Mouse (Mus musculus): ENCODE measurements around the gene Rmi2.
"Not testable (repeated sequence)": the region's sequence is repeated elsewhere in the genome, so short reads cannot be mapped to it uniquely, and the experiment has no call there.

Gene Rmi2

DNA sequence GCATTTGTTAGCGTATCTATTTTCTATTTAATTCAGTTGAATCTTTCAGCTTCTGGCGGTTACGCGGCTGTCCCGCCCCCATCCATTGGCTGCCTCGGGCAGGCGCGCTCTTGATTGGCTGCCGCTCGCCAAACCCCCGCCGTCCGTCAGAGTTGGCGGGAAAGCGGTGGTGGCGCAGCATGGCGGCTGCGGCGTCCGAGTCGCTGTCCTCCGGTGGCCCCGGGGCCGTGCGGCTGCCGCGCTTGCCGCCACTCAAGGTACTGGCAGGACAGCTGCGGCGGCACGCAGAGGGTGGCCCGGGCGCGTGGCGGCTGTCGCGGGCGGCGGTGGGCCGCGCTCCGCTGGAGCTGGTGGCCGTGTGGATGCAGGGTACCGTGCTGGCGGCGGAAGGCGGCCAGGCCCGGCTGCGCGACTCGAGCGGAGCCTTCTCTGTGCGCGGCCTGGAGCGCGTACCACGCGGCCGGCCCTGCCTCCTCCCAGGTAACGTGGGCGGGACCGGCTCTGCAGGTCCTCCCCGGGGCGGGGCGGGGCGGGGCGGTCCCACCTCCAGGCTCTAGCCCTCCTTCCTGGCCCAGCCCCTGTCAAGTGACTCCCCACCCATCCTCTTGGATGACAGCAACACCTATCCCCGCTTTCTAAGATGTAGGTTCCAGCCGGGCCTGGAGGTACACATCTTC is at the start of gene Rmi2:
Gene Rmi2 (plus strand): TSS at position 149 of the 677 bp plus-strand sequence.
- peak; percentile 33 for DNase-seq (ENCODE audit: low spot score)

DNA sequence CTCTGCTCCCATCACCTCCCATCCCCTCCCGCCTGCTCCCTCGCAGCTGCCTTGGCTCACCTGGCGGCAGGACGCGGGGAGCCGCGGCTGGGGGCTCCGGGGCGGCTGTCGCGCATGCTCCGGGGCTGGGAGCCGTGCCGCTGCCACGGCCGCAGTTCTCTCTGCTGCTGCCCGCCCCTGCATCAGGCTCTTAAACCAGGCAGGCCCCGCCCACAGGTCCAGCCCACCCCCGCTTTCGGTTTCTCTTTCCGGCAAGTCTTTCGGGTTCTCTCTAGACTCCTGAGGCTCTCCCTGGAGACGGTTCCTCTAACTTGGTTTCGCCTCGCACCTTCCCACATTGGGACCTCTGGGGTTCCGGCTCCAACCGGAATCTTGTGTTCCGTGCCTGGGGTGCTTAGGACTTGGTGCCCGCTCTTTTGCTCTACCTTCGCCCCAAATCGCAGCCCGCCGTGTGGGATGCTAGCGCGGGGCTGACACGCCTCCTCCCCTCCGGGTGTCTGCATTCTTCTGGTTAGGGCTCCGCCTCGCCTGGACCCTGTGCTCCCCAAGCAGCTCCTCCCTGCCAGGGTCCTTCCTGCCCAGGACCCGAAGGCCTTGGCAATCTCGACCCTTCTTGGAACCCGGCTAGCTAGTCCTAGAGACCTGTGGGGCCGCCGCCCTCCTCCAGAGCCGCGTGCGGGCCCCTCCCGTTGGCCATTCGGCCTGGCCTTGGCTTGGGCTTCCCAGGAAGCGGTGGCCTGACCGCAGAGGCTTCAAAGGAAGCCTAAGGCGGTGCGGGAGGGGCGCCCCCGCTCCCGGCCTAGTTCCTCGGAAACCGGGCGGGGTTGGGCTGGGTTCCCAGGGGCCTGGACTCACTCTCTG is 49.3 kb upstream of the Rmi2 start, which contains the start of gene Socs1:
Gene Socs1 (minus strand): TSS at position 166 of the 861 bp plus-strand sequence.
- no peak for DNase-seq (ENCODE audit: low spot score)

DNA sequence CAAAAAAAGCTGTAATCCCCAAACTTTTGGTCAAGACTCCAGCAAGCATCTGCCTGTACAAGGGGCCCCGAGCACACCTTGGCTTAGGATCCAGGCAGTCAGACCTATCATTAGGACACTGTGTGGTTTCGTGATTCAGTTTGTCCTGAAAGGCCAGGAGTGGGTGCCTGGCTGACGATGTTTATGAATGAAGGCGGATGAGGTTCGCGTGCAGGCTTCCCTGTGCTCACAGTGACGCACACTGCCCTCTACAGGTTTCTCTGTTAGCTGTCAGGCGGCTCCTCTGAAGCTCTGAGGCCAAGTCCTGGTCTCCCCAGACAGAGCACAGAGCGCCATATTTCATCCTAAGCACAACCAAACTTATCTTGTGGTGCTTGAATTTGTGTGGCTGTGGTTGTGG is 48.6 kb upstream of the Rmi2 start:
- peak; percentile 61 for DNase-seq (ENCODE audit: low spot score)

DNA sequence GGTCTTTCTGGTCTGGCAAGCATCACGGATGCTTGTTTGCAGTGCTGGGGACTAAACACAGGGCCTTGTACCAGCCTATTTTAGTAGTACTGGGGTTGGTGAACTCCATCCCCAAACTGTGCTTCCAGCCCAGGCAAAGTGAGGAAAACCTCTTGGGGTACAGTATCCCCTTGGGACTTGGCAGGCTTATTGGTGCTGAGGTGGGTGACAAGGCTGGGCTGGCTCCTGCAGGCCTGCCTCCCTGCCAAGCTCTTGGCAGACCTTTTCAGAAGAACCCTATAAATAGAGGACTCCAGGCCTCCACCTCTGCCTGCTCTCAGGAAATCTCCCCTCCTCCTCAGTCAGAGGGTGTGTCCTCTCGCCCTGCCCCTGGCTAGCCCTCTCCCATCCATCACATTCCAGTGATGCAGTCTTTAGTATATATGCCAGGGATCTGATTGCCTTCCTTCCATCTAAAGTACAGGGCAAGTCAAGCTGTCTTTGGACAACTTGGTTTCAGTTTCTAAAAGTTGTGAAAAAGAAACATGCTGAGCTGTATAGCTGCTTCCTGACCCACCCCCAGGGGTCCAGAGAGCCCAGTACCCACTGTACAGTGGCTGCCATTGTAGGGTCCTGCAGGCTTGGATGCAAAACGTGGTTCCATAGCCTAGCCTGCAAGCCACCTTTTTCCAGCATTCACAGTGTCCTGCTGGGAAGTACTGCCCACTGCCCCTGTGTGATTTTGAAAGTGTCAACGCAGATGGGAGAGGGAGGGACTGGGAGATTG is 47.9 kb upstream of the Rmi2 start:
- DNase-seq (ENCODE audit: low spot score) = no peak

DNA sequence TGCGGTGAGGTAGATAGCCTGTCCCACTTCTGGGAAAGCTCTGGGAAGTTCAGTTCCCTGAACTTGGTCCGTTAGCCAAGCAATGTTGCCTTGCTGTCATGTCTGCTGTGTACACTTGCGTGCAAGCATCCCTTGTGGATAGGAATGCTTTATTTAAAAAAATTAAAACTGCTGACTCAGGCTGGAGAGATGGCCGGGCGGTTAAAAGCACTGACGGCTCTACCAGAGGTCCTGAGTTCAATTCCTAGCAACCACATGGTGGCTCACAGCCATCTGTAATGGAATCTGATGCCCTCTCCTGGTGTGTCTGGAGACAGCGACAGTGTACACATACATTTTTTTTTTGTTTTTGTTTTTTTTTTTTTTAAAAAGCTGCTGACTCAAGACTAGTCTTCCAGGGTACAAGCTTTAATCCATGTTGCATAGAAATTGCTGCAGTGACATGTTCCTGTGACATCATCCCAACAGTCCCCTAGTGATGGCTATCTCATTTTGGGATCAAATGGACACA is 47.3 kb upstream of the Rmi2 start:
- DNase-seq (ENCODE audit: low spot score) = no peak

DNA sequence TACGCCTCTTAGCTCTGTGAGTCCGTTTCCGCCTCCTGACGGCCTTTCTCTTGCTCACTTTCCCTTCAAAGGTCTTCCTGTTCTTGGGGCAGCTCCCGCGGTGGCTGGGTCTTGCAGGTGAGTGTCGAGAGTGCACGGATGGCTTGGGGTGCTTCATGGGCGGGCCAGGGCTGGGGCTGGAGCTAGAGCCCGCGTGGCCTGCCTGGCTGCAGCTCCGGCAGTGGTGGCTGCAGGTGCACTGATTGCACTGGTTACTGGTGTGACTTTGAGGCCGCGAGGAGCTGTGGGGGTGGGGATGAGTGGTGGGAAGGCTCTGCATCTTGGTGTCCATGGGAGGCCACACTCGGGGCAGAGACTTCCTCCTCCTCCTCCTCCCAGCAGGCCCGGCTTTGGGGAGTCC is 46.6 kb upstream of the Rmi2 start, which contains the start of gene Tnp2:
Gene Tnp2 (minus strand): TSS at position 390 of the 400 bp plus-strand sequence.
- no peak for DNase-seq (ENCODE audit: low spot score)

DNA sequence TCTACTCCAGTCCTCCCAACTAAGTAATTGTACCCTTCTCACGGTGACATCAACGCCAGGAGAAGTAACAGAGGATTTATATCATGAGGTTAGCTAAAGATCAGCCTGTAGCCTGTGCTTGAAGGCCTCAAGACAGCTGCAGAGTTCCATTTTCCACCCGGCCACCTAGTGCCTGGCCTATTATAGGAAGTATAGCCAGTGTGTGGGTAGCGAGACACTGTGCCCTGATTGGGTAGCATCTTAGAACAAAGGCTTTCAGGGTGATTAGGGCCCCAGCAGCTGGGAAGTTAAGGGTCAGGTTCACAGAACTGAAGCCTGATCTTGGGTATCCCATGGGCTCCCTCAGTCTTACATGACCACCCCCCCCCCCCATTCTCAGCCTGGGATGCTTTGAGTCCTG is 46.0 kb upstream of the Rmi2 start:
- no peak for DNase-seq (ENCODE audit: low spot score)

DNA sequence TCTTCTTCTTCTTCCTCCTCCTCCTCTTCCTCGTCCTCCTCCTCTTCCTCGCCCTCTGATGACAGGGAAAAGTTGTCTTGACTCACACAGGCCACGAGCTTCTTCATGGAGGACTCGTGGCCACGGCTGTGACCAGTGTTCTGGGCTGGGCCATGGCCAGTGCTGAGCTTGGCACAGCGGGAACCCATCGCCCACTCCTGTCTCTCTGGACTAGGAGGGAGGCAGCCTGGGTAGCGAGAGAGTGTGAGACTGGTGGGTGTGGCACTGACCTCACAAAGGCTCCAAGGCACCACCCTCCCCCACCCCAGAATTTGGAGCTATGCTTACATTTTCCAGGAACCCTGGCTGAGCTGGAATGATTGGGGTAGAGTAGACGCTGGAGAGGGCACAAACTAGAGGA is 44.2 kb upstream of the Rmi2 start, which contains the start of gene Prm3:
Gene Prm3 (minus strand): TSS at position 213 of the 400 bp plus-strand sequence.
- DNase-seq (ENCODE audit: low spot score) = no peak

DNA sequence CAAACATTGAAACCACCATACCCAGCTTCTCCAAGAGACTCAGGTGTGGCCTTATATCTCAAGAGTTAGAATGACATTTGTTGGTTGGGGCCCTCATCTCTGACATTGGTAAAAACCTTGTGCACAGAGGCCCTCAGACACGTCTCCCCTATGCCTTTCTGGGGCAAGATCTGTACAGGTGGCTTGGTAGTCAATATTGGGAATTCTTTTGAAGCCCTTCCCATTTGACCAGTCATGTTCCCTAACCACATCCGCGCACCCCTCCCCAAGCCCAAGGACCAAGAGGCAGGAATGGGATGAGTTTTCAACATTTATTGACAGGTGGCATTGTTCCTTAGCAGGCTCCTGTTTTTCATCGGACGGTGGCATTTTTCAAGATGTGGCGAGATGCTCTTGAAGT is 38.8 kb upstream of the Rmi2 start, which contains the start of gene Prm2:
Gene Prm2 (minus strand): TSS at position 101 of the 400 bp plus-strand sequence.
- DNase-seq (ENCODE audit: low spot score) = no peak

DNA sequence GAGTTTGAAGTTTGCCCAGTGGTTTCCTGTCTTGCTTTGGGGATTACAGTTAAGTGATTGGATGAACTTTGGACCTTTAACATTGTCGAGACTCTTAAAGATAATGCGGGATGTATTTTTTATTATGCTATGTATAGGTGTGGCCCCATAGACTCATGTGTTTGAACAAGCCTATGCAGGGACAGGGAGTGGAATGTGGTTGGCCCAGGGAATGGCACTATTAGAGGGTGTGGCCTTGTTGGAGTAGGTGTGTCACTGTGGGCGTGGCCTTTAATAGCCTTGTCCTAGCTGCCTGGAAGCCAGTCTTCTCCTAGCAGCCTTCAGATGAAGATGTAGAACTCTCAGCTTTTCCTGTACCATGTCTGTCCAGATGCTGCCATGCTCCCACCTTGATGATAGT is 32.4 kb upstream of the Rmi2 start:
- DNase-seq (ENCODE audit: low spot score) = not testable (repeated sequence)

DNA sequence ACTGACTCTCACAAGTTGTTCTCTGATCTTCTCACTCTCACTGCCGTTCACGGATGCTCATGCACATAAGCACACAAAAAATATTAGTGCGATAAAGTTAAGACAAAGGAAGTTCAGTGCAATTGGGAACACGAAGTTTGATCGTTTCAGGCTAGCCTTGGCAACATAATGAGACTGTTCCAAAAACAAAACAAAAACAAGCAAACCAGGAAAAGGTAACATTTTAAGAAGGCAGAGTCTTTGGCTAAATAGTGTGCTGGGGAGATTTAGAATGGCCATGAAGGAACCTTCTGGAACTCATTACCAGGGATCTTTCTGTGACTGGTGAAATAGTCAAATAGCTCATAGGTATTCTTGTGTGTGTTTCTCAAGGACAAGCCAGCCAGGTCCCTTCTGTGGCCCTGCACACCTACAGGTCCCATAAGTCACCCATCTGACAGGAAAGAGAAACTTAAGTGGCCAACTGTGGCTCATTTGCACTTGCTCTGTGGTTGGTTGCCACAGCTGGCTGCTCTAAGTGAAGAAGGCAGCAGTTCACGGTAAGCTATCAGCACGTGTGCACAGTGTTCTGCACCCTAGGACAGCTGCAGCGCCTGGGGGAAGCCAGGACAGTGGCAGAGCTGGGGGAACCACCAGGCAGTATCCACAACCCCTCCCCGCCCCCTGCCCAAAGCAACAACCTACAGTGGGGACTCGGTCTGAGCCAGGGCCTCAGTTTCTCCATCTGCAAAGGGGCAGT is 28.9 kb upstream of the Rmi2 start, which contains the start of gene Prm1:
Gene Prm1 (minus strand): TSS at position 51 of the 739 bp plus-strand sequence.
- DNase-seq (ENCODE audit: low spot score) = no peak

DNA sequence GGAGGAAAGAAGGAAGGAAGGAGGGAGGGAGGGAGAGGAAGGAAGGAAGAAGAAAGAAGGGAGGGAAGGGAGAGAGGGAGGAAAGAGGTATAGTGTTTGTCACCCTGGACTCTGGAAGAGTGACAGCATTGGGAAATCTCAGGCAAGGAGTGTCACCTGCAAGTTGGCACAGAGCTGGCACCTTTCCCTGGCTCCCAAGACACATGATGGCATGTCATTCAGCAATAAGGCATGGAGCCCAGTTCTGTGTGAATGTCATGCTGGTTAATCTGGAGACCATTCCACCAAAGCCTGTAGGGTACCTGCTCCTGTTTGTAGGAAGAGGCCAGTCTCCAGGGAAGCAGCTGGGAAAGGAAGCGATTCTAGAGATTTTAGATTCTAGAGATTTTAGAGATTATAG is 24.5 kb upstream of the Rmi2 start:
- DNase-seq (ENCODE audit: low spot score) = no peak

DNA sequence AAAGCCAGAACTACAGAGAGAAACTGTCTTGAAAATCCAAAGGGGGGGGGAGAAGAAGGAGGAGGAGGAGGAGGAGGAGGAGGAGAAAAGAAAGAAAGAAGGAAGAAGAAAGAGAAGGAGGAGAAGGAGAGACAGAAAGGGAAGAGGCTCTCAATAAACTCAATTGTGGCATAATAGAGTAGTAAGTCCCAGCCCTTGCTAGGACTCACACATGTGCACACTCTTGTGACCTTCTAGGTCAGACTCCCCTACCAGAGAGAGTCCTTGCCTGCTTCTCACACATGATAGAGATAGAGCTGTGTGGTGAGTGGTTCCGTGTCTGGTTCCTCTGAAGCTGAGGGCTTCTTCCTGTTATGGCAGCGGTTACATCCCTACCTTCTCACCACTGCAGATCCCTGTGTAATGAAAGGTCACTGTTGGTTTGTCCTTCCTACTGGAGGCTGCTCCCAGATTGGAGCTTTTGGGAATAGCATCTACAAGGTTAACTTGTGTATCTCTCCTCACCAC is 21.9 kb upstream of the Rmi2 start, which contains the start of gene Gm11172:
Gene Gm11172 (plus strand): TSS at position 51 of the 507 bp plus-strand sequence.
- no peak for DNase-seq (ENCODE audit: low spot score)

DNA sequence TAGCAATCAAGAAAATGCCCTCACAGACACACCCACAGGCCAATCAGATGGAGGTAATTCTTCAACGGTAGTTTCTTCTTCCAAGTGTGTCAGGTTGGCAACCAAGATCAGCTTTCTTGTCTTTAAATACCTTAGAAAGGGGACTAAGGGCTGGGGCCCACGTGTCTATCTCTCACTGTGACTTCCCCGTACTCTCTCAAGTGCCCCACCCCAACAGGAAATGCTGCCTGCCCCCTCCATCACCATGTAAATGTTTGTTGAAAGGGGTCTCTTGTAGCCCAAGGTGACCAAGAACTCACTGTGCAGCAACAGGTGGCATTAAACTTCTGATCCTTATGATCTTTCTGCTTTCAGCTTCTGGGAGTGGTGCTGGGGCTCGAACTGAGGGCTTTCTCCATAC is 21.1 kb upstream of the Rmi2 start:
- no peak for DNase-seq (ENCODE audit: low spot score)

DNA sequence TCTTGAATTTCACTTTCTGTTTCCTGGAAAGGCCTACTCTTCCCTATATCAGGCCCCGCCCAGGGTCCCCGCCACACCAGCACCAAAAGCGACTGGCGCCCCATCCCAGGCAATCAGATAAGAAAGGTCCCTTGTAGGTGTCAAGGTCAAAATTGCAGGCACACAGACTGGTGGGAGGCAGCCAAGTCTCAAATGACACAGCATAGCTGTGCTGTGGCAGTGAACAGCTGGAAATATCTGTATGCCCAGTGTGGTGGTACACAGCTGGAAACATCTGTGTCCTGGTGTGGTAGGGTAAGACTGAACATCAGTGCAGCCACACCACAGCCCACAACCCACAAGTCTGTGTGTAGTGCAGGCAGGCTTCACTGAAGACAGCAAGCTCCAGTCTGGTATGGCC is 20.0 kb upstream of the Rmi2 start:
- DNase-seq (ENCODE audit: low spot score) = no peak

DNA sequence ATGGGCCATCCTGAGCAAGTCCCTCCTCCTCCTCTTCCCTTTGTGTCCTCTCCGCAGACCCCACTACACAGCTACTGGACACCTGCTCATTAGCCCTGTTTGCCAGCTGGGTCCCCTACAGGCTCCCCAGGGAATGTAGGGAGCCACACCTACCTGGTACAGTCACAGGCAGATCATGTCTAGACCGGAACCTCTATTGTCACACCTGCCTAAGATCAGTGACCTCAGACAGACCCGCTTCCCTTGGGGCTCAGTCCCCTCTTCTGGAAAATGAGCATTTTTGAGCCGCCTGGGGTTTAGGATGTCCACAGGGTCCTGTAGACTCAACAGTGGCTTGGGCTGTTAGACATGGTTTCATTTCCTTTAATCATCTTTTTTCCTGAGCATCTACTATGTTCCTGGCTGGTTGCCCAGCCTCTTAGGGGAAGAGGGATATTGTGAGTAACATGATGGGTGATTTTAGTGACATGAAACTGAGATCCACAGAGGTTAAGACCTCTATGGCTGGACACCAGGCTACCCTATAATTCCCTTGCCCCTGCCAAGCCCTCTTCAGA is 16.2 kb upstream of the Rmi2 start:
- no peak for DNase-seq (ENCODE audit: low spot score)

DNA sequence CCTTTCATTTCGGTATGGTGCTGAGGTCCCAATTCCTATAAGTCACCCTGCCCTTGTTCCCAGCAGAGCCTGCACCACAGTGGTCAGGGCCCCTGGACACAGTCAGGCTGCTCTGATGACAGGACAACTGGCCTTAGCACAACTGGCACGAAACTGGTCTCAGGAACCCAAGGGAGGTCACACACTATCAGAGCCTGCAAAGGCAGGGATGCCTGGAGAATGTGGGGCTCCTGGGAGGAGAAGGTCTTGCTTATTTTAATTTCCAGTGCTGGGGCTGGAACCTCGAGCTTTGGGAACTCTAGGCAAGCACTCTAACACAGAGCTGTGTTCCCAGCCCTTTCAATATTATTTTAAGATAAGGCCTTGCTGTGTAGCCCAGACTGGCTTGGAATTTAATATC is 14.9 kb upstream of the Rmi2 start:
- no peak for DNase-seq (ENCODE audit: low spot score)

DNA sequence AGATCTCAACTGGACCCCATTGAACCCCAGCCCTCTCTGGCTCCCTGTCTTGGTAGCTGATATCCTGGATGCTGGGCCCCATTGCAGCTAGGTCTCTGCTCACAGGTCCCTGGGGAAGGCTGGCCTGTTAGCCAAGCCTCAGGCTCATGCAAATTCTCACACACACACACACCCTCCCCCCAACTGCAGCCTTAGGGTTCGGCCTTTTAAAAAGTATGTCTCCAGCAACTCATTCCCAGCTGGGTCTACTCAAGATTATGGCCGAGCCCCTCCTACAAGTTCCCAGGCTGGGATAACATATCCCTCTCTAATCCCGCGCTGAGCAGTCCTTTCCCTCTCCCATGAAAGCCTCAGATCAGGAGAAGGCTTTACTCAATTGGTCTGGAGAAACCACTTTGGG is 13.5 kb upstream of the Rmi2 start:
- DNase-seq (ENCODE audit: low spot score) = no peak

DNA sequence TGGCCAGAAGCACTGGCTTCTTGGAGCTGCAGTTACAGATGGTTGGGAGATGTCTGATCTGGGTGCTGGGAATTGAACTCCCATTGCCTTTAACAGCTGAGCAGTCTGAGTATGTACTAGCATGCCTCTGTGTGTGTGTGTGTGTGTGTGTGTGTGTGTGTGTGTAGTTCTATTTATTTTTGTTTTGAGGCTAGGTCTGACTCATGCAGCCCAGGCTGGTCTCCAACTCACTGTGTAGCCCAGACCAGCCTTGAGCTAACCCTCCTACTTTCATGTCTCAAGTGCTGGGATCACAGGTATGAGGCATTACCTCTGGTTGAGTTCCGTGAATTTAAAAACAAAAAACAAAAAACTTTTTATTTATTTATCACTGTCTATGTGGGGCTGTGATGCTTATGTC is 10.3 kb upstream of the Rmi2 start:
- no peak for DNase-seq (ENCODE audit: low spot score)

DNA sequence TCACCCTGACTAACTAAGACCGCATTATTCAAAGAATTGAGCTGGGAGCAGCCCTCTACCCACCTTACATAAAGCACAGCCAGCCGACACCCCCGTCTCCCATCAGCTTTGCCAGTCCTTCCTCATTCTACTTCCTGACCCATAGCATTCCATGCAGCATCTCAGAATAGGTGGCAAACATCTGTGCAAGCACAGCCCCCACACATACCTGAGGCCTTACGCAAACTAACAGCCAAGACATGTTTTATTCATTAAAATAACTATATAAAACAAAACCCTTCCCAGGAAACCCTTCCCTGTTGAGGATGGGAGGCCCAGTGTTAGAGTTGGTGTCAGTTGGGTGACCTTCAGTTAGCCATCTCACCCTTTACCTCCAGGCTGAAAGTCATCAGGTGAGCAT is 9.0 kb upstream of the Rmi2 start:
- no peak for DNase-seq (ENCODE audit: low spot score)

DNA sequence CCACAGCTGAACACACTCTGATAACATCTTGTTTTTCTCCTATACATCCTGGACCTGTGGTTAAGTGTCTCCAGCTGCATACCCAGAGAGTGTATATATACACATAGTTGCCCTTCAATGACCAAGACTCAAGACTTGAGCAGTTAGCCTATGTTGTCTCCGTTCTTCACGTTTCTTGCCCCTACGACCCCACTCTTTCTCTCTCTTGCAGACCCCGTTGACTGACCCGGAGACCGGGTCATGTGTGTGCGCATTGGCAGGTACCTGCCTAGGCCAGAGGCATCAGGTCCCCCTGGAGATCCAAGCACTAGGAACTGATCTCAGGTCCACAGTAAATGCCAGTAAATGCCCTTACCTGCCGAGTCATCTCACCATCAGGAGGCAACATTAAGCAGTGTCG is 7.6 kb upstream of the Rmi2 start:
- DNase-seq (ENCODE audit: low spot score) = no peak
